Mouse (Mus musculus) heart, postnatal 0 days (tissue): ENCODE data around the gene Ldb1. TPM values are rescaled to one million over a fixed set of nuclear protein-coding genes. Genes with fewer than 3 reads are reported as not detected.

Experiments used
- ATAC-seq: fragments of 200-750 bp; cut with Nextera tagmentation; 2 replicates; pipeline ENCODE4 v1.8.0; 2017; ENCODE audit warnings: low read depth, moderate number of reproducible peaks, moderate library complexity; ENCODE audit not compliant: insufficient read depth
- DNase-seq: peaks from one replicate; pipeline ENCODE4 v3.0.0-alpha.2; 2016; ENCODE audit warnings: low spot score
- H3K27ac ChIP-seq: fragments of 300-500 bp; sonication (generic); 2 replicates; pipeline ENCODE4 v1.5.1; 2014; ENCODE audit warnings: low read depth, mild to moderate bottlenecking
- H3K27me3 ChIP-seq: fragments of 300-500 bp; sonication (generic); 2 replicates; pipeline ENCODE4 v1.6.1; 2014; ENCODE audit warnings: low read length, mixed read lengths; ENCODE audit not compliant: control insufficient read depth, insufficient read depth
- H3K36me3 ChIP-seq: fragments of 300-500 bp; sonication (generic); replicated peaks from 2 replicates; pipeline ENCODE4 v1.6.1; 2014; ENCODE audit warnings: low read length, mixed read lengths; ENCODE audit not compliant: control insufficient read depth, insufficient read depth
- H3K4me1 ChIP-seq: fragments of 300-500 bp; sonication (generic); 2 replicates; pipeline ENCODE4 v1.6.1; 2014; ENCODE audit warnings: antibody characterized with exemption; ENCODE audit not compliant: control insufficient read depth, insufficient read depth
- H3K4me2 ChIP-seq: fragments of 300-500 bp; sonication (generic); 2 replicates; pipeline ENCODE4 v1.6.1; 2014; ENCODE audit warnings: low read depth, mild to moderate bottlenecking, low read length, moderate library complexity
- H3K4me3 ChIP-seq: fragments of 300-500 bp; sonication (generic); 2 replicates; pipeline ENCODE4 v1.5.1; 2014; ENCODE audit warnings: low read depth, low read length
- H3K9ac ChIP-seq: fragments of 300-500 bp; sonication (generic); replicated peaks from 2 replicates; pipeline ENCODE4 v1.6.1; 2014; ENCODE audit warnings: low read depth, low read length, mixed read lengths
- H3K9me3 ChIP-seq: fragments of 300-500 bp; sonication (generic); replicated peaks from 2 replicates; pipeline ENCODE4 v1.6.1; 2016; ENCODE audit warnings: low read length; ENCODE audit not compliant: control insufficient read depth
- CTCF ChIP-seq: IDR thresholded peaks from 2 replicates; pipeline ENCODE4 v1.5.1; 2016; ENCODE audit warnings: antibody characterized with exemption, control low read depth, low read depth
- EP300 ChIP-seq: IDR thresholded peaks from 2 replicates; pipeline ENCODE4 v1.6.1; 2016; ENCODE audit warnings: antibody characterized with exemption, low read depth
- WGBS: fragments of 180-500 bp; shearing (Covaris S2); extraction: QIAGEN DNeasy Blood & Tissue Kit; methylation state at CpG from one replicate; pipeline ENCODE4 v1.1.7; 2014; 5-methylcytosine and 5-hydroxymethylcytosine counted together
- polyA plus RNA-seq: library from polyadenylated mRNA; unstranded; fragments of >200 nt; fragmentation: Nextera tagmentation; extraction: Ambion mirVana; gene quantifications from 2 replicates; pipeline ENCODE4 v1.2.1, GENCODE M21; 2015
- total RNA-seq: library from RNA; depleted of rRNA; stranded (reverse); fragments of >200 nt; gene quantifications from 2 replicates; pipeline ENCODE4 v1.2.3, GENCODE M21; 2014; ENCODE audit warnings: low replicate concordance

Ldb1 gene
- total and polyA plus RNA-seq, 2 experiments from 2014 or later = 59.3 to 79.3 TPM

DNA sequence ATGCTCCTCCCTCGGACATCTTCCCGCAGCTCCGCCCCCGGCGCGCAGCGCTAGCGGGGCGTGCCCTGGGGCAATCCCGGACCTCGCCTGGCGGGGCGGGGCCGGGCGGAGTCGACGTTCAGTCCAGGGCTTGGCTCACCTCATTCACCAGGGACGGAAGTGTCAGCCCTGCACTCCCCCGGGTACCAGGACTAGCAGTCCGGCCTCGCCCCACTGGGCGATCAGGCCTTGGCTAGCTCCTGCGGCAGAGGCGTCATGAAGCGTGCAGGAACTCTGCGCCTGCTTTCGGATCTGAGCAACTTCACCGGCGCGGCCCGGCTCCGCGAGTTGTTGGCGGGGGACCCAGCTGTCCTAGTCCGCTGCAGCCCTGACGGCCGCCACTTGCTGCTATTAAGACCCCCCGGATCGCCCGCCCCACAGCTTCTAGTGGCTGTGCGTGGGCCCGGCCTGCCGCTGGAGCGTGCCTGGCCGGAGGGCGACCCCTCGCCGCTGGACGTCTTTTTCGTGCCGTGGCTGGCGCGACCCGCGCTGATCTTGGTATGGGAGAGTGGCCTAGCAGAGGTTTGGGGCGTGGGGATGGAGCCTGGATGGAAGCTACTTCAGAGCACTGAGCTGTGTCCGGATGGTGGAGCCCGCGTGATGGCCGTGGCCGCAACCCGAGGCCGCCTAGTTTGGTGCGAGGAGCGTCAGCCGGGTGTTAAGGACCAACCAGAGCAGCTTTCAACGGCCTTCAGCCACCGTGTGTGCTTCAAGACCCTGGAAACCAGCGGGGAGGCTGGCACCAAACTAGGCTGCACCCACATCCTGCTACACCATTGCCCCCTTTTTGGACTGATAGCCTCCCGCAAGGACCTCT is 41.4 kb downstream of the Ldb1 start, which contains the start of gene Hps6:
Gene Hps6 (plus strand): TSS at position 138 of the 856 bp plus-strand sequence.
- ATAC-seq (peak; percentile 92), DNase-seq (peak; percentile 85)
- peak within 1 kb of the TSS; percentile 64 for H3K9ac ChIP-seq
- peak within 1 kb of the TSS; percentile 74 for H3K27ac ChIP-seq
- peak within 1 kb of the TSS; percentile 62 for H3K4me3 ChIP-seq
- H3K9me3 ChIP-seq = no peaks in the 10 kb centered on the region
- H3K4me2 ChIP-seq = peak within 1 kb of the TSS; percentile 95
- H3K4me1 ChIP-seq = peaks cover 11% of the 10 kb centered on the region
- no peaks in the 10 kb centered on the region for H3K27me3 ChIP-seq
- 0 out of 2 replicates have a peak, but pooled peaks cover 7% of the 10 kb centered on the region for H3K36me3 ChIP-seq
- no peak; the same call in 1 of the 2 replicates for TF ChIP-seq EP300
- 0 out of 2 replicates have a peak, but pooled peaks have one; percentile 2 for TF ChIP-seq CTCF
- under 1% methylated on average over 69 of the region's 70 CpGs for WGBS

DNA sequence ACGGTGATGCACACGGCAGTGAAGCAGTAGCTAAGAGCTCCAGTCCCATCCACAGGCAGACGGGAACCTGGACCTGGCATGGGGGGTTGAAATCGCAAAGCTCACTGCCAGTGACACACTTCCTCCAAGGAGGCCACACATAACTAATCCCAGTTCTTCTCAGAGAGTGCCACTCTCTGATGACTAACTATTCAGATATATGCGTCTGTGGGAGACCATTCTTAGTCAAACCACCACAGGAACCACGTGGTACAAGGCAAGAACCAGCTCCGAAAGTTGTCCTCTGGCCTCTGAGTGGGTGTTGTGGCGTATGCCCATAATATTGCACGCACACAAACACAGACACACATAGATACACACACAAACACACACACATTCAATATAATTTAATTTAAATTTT is 42.7 kb downstream of the Ldb1 start:
- H3K9ac ChIP-seq = no peak overlapping the region
- 0 out of 2 replicates have a peak, but pooled peaks cover 7% of the 10 kb centered on the region for H3K36me3 ChIP-seq
- ATAC-seq (no peak), DNase-seq (no peak)
- 72% methylated on average over 9 of the region's 9 CpGs for WGBS
- H3K9me3 ChIP-seq = no peaks in the 10 kb centered on the region
- no peak for TF ChIP-seq CTCF
- no peak for TF ChIP-seq EP300
- H3K4me1 ChIP-seq = peaks cover 15% of the 10 kb centered on the region
- H3K27ac ChIP-seq = no peak overlapping the region
- no peaks in the 10 kb centered on the region for H3K27me3 ChIP-seq
- no peak overlapping the region for H3K4me3 ChIP-seq
- H3K4me2 ChIP-seq = no peak overlapping the region

DNA sequence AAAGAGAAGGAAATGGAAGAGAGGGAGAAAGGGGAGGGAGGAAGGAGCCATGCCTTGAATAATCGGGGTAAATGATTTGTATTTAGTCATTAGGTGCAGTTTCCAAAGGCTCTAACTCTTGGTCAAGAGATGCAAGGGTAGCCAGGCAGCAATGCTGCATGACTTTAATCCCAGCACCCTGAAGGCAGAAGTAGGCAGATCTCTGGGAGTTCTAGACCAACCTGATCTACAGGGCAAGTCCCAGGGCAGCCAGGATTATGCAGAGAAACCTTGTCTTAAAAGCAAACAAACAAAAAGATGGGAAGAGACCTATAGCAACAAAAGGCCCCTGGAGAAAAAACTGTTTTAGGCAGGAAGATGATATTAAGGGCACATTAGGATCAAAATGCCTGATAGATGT is 45.6 kb downstream of the Ldb1 start:
- no peak overlapping the region for H3K4me2 ChIP-seq
- no peaks in the 10 kb centered on the region for H3K9me3 ChIP-seq
- WGBS = 22% methylated on average over 1 of the region's 1 CpGs
- H3K9ac ChIP-seq = no peak overlapping the region
- TF ChIP-seq CTCF = no peak
- ATAC-seq = no peak
- no peaks in the 10 kb centered on the region for H3K27me3 ChIP-seq
- H3K4me3 ChIP-seq = no peak overlapping the region
- peaks cover 16% of the 10 kb centered on the region for H3K4me1 ChIP-seq
- DNase-seq = no peak
- H3K27ac ChIP-seq = no peak overlapping the region
- no peaks in the 10 kb centered on the region for H3K36me3 ChIP-seq

- peak overlapping the region; percentile 80 for H3K4me2 ChIP-seq
- peak overlapping the region; percentile 82 for H3K4me3 ChIP-seq
- H3K36me3 ChIP-seq = no peaks in the 10 kb centered on the region
- DNase-seq = no peak
- no peaks in the 10 kb centered on the region for H3K9me3 ChIP-seq
- no peaks in the 10 kb centered on the region for H3K27me3 ChIP-seq
- H3K9ac ChIP-seq = peak overlapping the region; percentile 86; the same call in 1 of the 2 replicates
- WGBS = 10% methylated on average over 8 of the region's 8 CpGs
- H3K27ac ChIP-seq = no peak overlapping the region
- TF ChIP-seq CTCF = no peak
- no peak for TF ChIP-seq EP300
- ATAC-seq = no peak
- H3K4me1 ChIP-seq = 0 out of 2 replicates have a peak, but pooled peaks cover 10% of the 10 kb centered on the region
Observed at GRCm38 (mm10) chr19:45998694-45999217, 46.3 kb downstream of the Ldb1 start.

DNA sequence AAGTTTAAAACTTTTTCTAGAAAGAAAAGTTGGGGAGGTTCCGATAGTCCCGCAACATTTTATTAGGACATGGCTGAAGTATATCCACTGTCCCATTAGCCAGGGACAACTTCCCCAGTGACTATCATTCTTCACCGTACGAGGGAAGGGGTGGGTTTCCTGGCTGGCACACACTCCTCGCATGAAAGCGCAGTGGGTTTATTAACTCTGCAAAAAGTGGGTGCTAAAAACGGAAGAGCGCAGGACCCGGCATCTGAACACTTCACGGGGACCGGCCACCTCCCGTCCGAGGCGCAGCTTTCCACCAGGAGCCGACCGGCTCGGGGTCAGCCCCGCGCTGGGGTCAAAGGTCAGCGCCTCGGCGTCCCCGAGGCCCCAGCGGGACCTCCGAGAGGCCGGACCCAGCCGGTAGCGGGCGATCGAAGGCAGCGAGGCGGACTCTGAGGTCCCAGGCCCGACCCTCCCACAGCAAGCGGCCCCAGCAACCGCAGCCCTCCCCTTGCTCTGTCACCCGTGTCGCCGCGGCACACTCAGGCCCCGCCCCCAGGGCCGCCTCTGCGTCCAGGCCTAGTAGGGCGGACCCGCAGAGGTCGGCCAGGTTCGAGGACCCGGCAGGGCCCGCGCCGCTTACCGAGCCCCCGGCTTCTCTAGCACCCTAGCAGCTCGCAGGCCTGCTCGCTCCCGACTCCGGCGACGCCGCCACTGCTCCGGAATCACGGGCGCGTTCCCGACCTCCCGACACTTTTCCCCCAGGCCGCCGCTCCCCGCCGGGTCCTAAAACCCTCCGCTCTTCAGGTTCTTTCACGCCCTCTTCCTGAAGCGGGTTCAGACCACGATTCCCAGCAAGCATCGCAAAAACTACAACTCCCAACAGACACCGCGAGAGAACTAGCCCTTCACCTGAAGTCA is 47.0 kb downstream of the Ldb1 start, which contains the start of gene Armh3:
Gene Armh3 (minus strand): TSS at position 704 of the 909 bp plus-strand sequence.
- TF ChIP-seq EP300 = peak; percentile 74; the same call in 1 of the 2 replicates
- no peak; the same call in 1 of the 2 replicates for TF ChIP-seq CTCF
- Histone ChIP-seq H3K9ac (peak within 1 kb of the TSS; percentile 86), H3K9me3 (no peaks in the 10 kb centered on the region), H3K4me1 (0 out of 2 replicates have a peak, but pooled peaks cover 9% of the 10 kb centered on the region), H3K4me3 (peak within 1 kb of the TSS; percentile 82), H3K4me2 (peak within 1 kb of the TSS; percentile 80), H3K36me3 (no peaks in the 10 kb centered on the region), H3K27me3 (no peaks in the 10 kb centered on the region), H3K27ac (peak within 1 kb of the TSS; percentile 92)
- WGBS = 1% methylated on average over 74 of the region's 76 CpGs
- DNase-seq (peak; percentile 97), ATAC-seq (peak; percentile 93)
